Mouse (Mus musculus): ENCODE measurements around the gene Sppl2b. TPM values are rescaled to one million over a fixed set of nuclear protein-coding genes. Genes with fewer than 3 reads are reported as not detected.

Sppl2b gene
- polyA plus RNA-seq, 1 experiment: 56.0 TPM

DNA sequence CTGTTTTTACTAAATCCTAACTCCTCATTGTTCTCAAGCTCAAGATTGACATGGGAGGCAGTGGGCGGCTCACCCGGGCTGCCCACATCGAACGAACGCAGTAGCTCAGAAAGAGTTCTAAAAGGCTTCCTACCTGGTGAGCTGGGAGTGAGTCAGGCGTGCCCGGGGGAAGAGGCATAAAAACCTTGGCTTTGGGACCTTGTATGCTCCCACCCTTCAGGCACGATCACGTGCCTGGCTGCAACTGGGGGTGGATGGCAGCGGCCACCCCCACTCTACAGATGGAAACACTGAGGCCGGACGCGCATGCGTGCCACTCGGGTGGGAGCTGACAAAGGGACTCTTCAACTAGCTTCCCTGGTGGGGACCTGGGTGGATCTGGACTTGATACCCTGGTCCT lies 12.7 kb upstream of the Sppl2b start:
- Histone ChIP-seq H3K4me3 (replicated peaks) (no peak overlapping the region), H3K4me1 (ENCODE audit: control insufficient read depth) (peaks cover 8% of the 10 kb centered on the region), H3K36me3 (ENCODE audit: control insufficient read depth) (no peaks in the 10 kb centered on the region), H3K27me3 (ENCODE audit: control insufficient read depth) (peaks cover 96% of the 10 kb centered on the region), H3K9me3 (ENCODE audit: control insufficient read depth, low read length) (no peaks in the 10 kb centered on the region; the same call in 1 of the 2 replicates)
- TF ChIP-seq TAL1 (IDR thresholded peaks at IDR 0.05; ENCODE audit: low read length) (no peak), GATA1 (IDR thresholded peaks at IDR 0.05; ENCODE audit: low read length) (no peak)

DNA sequence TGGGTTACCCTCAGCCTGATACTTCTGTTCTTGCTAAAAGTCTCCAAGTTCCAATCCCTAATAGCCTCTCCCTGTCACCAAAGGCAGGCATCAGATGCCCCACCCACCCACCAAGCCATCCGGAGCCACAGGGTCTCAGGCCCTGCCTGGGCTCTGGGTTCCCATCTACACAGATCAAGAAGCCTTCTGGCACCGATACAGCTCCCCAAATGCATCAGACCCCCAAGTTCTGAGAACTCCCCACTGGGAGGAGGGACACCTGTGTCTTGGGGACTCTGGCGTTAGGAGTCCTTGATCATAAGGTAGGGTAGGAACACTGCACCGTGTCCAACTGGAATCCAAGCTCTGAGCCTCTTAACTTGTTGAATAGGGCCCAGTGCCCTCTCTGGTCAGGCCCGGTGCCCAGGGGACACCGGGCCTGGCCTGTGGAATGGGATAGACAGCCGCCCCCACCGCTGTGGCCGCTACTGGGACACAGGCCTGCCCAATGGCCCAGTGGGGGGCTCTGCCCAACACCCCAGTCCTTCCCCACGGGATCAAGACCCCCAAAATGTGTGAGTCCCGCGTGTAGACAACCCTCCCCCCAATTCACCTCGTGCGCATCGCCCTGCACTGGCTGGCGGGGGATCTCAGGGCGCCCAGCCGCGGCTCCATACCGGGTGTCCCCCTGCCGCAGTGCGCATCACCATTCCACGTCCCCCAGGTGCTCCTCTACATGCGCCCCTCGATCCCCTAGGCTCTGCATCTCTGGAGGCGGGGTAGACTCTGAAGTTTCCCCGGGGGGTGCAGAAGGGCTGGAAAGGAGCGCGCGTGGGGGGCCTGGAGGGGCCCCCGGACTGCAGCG lies 11.8 kb upstream of the Sppl2b start:
- no peaks in the 10 kb centered on the region; the same call in 1 of the 2 replicates for H3K9me3 ChIP-seq (ENCODE audit: control insufficient read depth, low read length)
- peaks cover 8% of the 10 kb centered on the region for H3K4me1 ChIP-seq (ENCODE audit: control insufficient read depth)
- TF ChIP-seq GATA1 (IDR thresholded peaks at IDR 0.05; ENCODE audit: low read length): no peak
- TF ChIP-seq TAL1 (IDR thresholded peaks at IDR 0.05; ENCODE audit: low read length): no peak
- peaks cover 86% of the 10 kb centered on the region for H3K27me3 ChIP-seq (ENCODE audit: control insufficient read depth)
- no peaks in the 10 kb centered on the region for H3K36me3 ChIP-seq (ENCODE audit: control insufficient read depth)
- H3K4me3 ChIP-seq (replicated peaks): no peak overlapping the region

DNA sequence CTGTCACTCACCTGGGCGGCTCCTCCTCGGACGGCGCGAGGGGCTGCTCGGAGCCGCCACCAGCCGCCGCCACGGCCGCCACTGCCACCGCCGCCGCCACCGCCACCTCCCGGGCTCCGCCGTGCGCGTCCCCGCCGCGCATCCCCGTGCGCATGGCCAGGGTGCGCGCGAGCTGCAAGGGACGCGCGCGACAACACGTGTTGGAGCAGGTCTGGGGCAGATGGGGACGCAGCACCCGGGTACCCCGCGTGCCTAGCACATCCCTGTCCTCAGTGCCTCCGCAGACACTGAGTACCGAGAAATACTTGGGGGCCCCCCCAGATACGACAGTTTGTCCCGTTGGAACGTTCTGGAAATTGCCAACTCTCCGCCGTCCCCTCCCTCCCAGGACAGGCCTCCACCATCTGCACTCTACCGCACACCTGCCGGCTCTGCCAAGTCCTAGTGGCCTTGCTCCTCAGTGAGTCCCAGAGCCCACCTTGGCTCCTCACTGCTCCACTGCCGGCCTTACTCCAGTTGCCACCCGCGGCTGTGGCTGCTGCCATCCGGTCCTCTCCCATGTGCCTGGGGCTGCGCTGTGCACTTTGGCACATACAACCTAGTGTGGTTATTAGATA lies 11.0 kb upstream of the Sppl2b start, which contains the start of gene Lingo3:
Gene Lingo3, minus strand, starts transcription at position 109 of the 617 bp plus-strand sequence.
- H3K9me3 ChIP-seq (ENCODE audit: control insufficient read depth, low read length): no peaks in the 10 kb centered on the region; the same call in 1 of the 2 replicates
- H3K4me3 ChIP-seq (replicated peaks): no peak within 1 kb of the TSS
- peaks cover 15% of the 10 kb centered on the region for H3K4me1 ChIP-seq (ENCODE audit: control insufficient read depth)
- no peaks in the 10 kb centered on the region for H3K36me3 ChIP-seq (ENCODE audit: control insufficient read depth)
- peaks cover 79% of the 10 kb centered on the region for H3K27me3 ChIP-seq (ENCODE audit: control insufficient read depth)
- TF ChIP-seq TAL1 (IDR thresholded peaks at IDR 0.05; ENCODE audit: low read length) (no peak), GATA1 (IDR thresholded peaks at IDR 0.05; ENCODE audit: low read length) (no peak)

DNA sequence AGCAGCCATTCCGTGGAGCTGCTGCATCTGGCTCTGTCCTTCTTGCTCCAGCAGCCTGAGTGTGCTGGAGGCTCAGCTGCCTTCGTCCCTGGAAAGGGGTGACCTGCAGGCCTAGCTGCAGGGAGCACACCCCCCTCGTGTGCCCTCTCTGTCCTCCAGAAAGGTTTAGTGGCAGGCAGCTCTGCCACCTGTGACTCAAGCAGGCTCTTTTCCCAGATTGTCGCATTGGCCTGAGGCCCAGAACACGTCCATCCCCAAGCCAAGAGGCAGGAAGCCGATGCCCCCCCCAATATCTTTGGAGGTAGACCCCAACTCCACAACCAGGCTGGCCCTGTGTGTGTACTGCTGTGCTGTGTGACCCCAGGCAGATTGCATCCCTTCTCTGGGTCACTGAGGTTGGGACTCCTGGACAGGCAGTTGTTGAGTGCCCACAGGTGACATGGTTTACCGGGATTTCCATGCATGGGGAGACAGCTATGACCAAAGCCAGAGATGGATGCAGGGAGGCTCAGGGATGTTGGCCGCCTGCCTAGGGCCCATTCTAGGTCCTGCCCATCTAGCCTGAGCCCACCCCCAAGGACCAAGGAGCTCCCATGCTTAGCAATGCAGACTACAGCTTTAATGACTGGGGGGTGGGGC lies 9.9 kb upstream of the Sppl2b start:
- Histone ChIP-seq H3K27me3 (ENCODE audit: control insufficient read depth) (peaks cover 71% of the 10 kb centered on the region), H3K4me3 (replicated peaks) (no peak overlapping the region), H3K36me3 (ENCODE audit: control insufficient read depth) (peaks cover 11% of the 10 kb centered on the region), H3K9me3 (ENCODE audit: control insufficient read depth, low read length) (no peaks in the 10 kb centered on the region; the same call in 1 of the 2 replicates), H3K4me1 (ENCODE audit: control insufficient read depth) (peaks cover 26% of the 10 kb centered on the region)
- TF ChIP-seq GATA1 (IDR thresholded peaks at IDR 0.05; ENCODE audit: low read length) (no peak), TAL1 (IDR thresholded peaks at IDR 0.05; ENCODE audit: low read length) (no peak)

DNA sequence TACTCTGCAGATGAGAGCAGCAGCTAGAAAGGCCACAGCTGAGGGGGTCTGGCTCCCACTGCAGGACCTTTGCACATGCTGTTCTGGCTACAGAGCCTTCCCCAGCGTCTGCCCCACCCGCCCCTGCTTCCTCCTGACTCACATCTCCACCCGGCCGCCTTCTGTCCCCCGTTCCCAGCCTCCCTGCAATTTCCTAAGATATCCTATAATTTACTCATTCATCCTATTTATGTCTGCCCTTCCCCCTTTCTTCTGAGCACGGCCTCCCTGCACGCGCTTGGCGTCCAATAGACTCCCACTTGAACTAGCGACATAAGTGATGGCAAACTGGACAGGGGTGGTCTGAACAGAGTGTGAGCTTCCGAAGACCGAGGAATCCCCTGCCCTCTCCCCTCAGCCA lies 9.3 kb upstream of the Sppl2b start:
- H3K4me1 ChIP-seq (ENCODE audit: control insufficient read depth): peaks cover 29% of the 10 kb centered on the region
- peaks cover 16% of the 10 kb centered on the region for H3K36me3 ChIP-seq (ENCODE audit: control insufficient read depth)
- peaks cover 65% of the 10 kb centered on the region for H3K27me3 ChIP-seq (ENCODE audit: control insufficient read depth)
- no peak overlapping the region for H3K4me3 ChIP-seq (replicated peaks)
- H3K9me3 ChIP-seq (ENCODE audit: control insufficient read depth, low read length): no peaks in the 10 kb centered on the region; the same call in 1 of the 2 replicates
- TF ChIP-seq GATA1 (IDR thresholded peaks at IDR 0.05; ENCODE audit: low read length) (no peak), TAL1 (IDR thresholded peaks at IDR 0.05; ENCODE audit: low read length) (no peak)

DNA sequence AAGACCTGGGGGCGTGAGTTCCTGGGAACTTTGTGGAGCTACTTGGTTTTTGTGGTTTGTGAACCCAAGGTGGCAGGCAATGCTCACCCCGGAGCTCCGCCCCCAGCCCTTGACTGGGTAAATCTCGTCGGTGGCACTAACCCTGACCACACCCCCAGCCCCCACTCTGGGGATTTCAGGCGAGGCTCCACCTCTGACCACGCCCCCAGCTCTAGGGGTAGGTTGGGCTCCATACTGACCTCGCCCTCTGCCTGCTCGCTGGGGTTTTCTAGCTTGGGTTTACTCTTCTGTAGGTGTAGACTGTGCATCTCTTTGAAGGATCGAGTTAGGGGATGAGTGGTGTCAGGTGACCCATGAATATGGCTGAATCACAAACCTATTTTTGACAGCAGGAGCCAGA lies 6.5 kb upstream of the Sppl2b start:
- Histone ChIP-seq H3K9me3 (ENCODE audit: control insufficient read depth, low read length) (no peaks in the 10 kb centered on the region; the same call in 1 of the 2 replicates), H3K4me1 (ENCODE audit: control insufficient read depth) (peaks cover 49% of the 10 kb centered on the region), H3K4me3 (replicated peaks) (no peak overlapping the region), H3K27me3 (ENCODE audit: control insufficient read depth) (peaks cover 37% of the 10 kb centered on the region), H3K36me3 (ENCODE audit: control insufficient read depth) (peaks cover 44% of the 10 kb centered on the region)
- TF ChIP-seq GATA1 (IDR thresholded peaks at IDR 0.05; ENCODE audit: low read length) (no peak), TAL1 (IDR thresholded peaks at IDR 0.05; ENCODE audit: low read length) (no peak)

DNA sequence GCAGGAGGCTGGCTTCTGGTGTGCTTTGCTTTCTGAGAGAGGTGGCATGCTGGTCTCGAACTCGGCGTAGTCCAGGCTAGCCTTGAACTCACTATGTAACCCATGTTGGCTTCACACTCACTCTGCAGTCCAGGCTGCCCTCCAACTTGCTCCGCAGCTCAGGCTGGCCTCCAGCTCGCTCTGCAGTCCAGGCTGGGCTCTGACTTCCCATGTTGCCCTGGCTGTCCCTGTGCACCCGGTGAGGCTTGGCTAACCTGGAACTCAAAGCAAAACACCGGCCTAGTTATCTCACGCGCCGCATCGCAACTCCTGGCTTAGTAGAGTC lies 636 bp downstream of the Sppl2b start:
- Histone ChIP-seq H3K27me3 (ENCODE audit: control insufficient read depth) (no peaks in the 10 kb centered on the region), H3K4me1 (ENCODE audit: control insufficient read depth) (peaks cover 85% of the 10 kb centered on the region)
- TF ChIP-seq TAL1 (IDR thresholded peaks at IDR 0.05; ENCODE audit: low read length) (no peak), GATA1 (IDR thresholded peaks at IDR 0.05; ENCODE audit: low read length) (0 out of 2 replicates have a peak, but pooled peaks have one; percentile 39)

DNA sequence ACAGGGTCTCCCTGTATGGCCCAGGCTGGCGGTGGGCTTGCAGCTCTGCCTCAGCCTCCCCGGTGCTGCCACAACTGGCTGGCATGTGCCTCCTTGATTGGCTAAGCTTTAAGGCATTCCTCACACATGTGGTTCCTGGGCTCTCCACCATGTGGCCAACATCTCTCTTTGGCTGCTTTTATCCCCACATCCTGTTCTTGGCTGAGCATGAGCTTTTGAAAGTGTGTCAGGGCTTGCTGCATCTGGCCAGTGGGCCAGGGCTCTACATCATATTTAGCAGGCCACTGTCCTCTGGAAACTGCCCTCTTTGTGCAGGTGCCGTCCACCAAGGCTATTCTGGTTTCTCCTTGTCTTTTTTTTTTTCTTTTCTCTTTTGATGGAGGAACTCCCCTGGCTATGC lies 1.2 kb downstream of the Sppl2b start:
- Histone ChIP-seq H3K9me3 (ENCODE audit: control insufficient read depth, low read length) (no peaks in the 10 kb centered on the region), H3K4me3 (replicated peaks) (peak overlapping the region; percentile 74), H3K4me1 (ENCODE audit: control insufficient read depth) (peaks cover 91% of the 10 kb centered on the region), H3K27me3 (ENCODE audit: control insufficient read depth) (no peaks in the 10 kb centered on the region), H3K36me3 (ENCODE audit: control insufficient read depth) (peaks cover 78% of the 10 kb centered on the region)
- TF ChIP-seq TAL1 (IDR thresholded peaks at IDR 0.05; ENCODE audit: low read length) (no peak), GATA1 (IDR thresholded peaks at IDR 0.05; ENCODE audit: low read length) (no peak)

More for the DNA sequence above, 636 bp downstream of the Sppl2b start:
- Histone ChIP-seq H3K36me3 (ENCODE audit: control insufficient read depth) (peaks cover 78% of the 10 kb centered on the region), H3K4me3 (replicated peaks) (peak overlapping the region; percentile 74), H3K9me3 (ENCODE audit: control insufficient read depth, low read length) (no peaks in the 10 kb centered on the region)

DNA sequence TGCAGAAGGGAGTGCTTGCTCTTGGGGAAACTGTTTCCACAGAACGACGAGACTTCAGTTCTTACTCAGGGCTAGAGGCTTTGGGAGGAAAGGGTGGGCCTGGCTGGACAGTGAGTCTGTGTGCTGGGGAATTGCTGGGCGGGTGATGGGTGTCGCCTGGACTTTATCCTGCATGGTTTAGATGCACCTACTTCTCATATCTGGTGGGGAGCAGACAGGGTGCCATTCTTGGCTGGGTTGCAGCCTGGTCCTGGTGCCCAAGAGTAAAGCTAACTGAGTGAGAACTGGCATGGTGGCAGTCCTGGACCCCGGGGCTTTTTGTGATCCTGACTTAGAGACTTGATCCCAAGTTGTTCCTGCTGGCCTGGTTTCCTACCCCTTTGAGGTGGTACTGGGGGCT lies 1.8 kb downstream of the Sppl2b start:
- H3K4me1 ChIP-seq (ENCODE audit: control insufficient read depth): peaks cover 91% of the 10 kb centered on the region
- H3K27me3 ChIP-seq (ENCODE audit: control insufficient read depth): no peaks in the 10 kb centered on the region
- H3K9me3 ChIP-seq (ENCODE audit: control insufficient read depth, low read length): no peaks in the 10 kb centered on the region
- peaks cover 78% of the 10 kb centered on the region for H3K36me3 ChIP-seq (ENCODE audit: control insufficient read depth)
- H3K4me3 ChIP-seq (replicated peaks): peak overlapping the region; percentile 74
- TF ChIP-seq GATA1 (IDR thresholded peaks at IDR 0.05; ENCODE audit: low read length) (no peak), TAL1 (IDR thresholded peaks at IDR 0.05; ENCODE audit: low read length) (peak; percentile 37; the same call in 1 of the 3 replicates)
